Mouse (Mus musculus) 3134 (cell line): ENCODE measurements at regions not wholly inside any gene's neighbourhood (a gene's known extent, or its start where the extent isn't known, plus 50 kb on each side); places are given as distances from the start of the nearest gene placed in this dataset.

Experiments
- DNase-seq: peaks from one replicate; pipeline ENCODE4 v3.0.0-alpha.2; 2011; ENCODE audit warnings: low spot score; ENCODE audit not compliant: insufficient read length; ENCODE audit errors: extremely low read depth

DNA sequence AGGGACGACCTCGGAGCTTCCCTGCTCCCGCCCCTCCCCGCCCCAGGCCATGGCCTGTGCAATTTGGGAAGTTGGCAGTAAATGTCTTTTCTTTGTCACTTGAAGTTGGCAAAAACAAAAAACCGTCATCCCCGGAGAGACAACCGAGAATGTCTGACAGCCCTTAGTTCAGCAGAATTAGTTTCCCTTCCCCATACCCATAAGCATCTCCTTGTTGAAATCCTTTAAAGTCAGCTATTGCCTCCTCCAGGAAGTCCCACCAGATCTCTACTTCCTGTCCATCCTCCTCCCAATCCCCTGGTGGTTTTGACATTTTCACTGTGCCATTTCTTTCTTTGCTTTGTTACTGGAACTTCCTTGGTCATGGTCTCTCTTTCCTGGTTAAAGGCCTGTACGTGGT, 54.8 kb downstream of the Foxb1 start:
- no peak for DNase-seq

DNA sequence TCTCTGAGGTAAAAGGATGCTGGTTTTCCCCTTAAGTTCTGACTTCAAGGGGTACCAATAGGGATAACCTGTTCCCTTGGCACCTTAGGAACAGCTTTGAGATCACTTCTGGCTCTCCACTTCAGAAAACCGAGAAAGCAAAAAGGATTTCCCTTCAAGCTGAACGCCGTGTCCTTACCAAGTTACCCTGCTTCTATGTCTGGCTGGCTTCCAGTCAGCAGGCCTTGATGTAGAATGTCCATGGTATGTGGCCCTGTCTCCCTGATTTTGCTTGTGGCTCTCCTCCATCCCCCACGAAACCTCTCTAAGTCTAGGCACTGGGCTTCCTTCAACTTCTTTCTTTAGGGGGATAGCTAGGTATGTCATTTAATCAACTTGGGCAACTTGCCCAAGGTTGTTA, 55.7 kb downstream of the Foxb1 start:
- DNase-seq: no peak

DNA sequence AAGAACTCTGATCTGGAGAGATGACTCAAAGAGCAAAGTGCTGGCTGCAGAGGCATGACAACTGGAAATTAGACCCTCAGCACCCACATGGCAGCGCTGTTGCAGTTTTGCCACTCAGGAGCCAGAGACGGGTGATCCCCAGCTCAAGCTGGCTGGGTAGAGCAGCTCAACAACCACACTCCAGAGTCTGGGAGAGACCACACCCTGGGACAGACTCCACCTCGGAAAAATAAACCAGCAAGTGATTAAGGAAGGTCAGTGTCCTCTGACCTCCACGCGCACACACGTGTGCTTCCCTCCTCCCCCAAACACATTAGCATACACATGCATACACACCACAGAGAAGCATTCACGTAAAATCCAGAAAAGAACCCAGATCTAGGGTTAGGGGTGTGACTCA, 57.0 kb downstream of the Foxb1 start:
- DNase-seq: no peak

DNA sequence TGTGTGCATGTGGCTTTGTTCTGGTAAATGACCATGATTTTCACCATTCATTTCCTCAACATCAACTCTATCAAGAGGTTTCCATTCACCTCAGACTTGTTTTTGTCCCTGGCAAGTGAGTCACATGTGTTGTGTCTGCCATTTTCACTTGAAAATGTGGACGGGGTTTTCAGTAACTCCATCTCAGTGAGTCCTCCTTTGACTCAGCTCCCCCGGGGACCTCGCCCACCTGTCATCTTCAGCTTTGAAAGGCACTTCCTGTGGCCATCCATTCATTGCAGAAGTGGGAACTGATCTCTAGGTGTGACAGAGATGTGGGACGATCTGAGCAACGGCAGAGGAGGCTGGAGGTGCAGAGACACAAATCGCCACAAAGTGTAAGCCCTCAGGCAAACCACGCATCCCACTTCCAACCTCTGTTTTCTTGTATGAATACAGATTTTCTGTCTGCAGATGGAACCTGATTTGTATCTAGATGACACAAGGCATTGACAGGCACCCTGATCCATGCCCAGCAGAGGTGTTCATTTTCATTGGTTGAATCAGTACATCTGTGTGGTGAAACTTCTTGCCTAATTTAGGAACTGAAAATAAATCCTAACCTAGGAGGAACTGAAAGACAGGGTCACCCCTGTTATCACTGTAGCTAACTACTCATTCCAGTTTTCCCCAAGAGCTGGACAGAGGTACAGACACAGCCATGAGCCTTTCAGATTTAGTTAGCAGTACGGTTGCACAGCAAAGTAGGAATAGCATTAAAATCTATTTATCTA, 58.4 kb downstream of the Foxb1 start:
- no peak for DNase-seq

DNA sequence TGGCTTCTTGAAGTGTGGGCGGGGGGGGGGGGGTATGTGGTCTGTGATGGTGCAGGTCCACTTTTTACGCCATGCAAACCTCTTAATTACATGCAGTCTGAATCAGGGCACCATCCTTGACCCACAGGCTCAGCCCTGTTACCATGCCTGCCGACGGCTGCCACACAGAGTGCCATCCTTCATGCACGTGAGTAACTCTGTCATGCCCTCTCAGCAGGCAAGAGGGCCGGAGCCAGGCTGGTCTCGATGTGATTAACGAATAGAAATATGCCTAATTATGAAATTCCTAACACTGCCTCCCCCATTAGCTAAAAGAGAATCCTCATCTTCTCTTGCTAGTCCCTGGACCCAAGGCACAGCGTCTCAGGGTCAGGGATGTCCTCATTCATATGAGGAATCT, 60.0 kb downstream of the Foxb1 start:
- DNase-seq: no peak

DNA sequence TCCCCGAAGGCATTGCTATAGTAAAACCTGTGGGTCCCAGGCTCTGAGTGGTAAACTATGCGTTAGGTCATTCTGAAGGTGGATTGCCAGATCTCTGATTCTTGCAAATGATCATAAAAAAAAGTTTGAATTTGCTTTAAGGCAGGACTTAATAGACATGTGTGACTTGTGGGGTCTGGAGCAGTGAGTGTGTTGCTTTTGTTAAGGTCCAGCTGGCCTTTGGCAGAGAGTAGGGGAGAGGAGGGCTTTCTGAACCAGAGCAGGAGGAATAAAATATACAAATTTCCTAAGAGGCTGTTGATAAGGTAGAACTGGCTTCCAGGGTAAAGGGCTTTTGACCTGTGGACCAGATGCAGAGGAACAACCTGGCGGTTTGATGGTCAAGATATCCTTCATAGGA, 69.0 kb downstream of the Foxb1 start:
- no peak for DNase-seq

DNA sequence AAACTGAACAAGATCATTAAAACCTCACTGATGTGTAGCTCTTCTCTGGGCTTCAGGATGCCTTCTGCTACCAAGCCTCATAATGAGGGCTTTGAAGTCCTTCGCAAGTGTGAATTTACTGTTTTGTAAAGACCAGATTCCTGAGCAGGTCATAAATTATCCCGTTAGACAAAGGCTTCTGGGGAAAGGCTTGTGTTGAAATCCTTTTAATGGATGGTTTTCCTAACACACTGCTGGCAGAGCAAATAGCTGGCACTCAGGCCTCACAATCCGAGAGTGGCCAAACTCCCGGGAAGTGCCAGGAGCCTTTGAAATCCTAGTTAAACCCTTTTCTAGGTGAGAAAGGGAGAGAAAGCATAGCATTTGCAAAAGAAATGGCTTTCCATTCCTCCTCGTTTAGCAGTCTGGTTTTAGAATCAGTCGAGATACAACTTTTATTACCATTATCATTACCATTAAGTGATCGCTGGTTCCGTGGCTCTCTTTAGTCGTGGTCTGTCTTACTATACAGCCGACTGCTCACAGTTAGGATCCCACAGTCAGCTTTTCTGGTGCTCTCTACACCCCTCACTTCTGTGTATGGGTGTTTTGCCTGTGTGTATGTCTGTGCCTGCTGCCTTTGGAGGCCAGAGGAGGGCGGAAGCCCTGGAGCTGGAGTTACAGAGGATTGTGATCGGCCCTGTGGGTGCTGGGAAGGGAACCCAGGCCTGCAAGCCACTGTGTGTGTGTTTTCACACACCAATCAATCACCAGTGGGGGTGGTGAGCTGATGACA, 73.2 kb downstream of the Foxb1 start:
- no peak for DNase-seq

DNA sequence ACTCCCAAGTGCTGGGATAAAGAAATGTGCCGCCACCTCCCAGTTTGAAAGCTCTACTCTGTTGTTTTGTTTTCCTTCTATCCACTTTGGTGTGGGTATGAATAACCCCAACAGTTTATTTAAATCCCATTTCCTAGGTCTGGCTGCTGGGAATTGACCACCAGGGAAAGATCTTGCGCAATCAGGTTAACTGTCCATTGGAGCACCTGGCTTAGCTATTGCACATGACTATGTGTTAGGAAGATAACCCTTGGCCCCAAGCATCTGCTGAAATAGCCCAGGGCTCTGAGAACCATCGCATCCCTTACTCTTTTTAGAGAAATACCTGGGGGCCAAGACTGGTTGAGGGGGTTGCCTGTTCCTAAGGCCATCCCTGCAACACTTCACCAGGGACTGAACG, 74.0 kb downstream of the Foxb1 start:
- no peak for DNase-seq

DNA sequence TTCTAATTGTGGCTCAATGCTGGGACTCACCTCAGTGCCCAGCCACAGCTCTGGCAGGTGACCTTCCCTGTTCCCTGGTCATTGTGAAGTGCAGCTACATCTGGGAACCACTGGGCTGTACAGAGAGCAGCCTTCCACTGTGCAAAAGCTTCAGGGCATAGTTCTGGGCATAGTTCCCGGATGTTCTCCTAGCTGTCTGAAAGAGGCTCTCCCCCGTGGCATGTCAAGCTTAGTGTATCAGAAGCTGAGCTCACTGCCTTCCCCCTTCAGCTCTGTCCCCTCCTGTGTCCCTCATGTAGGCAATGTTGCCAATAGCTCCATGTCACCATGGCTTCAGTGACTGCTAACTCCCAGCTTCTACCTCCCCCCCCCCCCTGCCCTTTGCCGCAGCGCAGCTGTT, 75.1 kb downstream of the Foxb1 start:
- DNase-seq: no peak

DNA sequence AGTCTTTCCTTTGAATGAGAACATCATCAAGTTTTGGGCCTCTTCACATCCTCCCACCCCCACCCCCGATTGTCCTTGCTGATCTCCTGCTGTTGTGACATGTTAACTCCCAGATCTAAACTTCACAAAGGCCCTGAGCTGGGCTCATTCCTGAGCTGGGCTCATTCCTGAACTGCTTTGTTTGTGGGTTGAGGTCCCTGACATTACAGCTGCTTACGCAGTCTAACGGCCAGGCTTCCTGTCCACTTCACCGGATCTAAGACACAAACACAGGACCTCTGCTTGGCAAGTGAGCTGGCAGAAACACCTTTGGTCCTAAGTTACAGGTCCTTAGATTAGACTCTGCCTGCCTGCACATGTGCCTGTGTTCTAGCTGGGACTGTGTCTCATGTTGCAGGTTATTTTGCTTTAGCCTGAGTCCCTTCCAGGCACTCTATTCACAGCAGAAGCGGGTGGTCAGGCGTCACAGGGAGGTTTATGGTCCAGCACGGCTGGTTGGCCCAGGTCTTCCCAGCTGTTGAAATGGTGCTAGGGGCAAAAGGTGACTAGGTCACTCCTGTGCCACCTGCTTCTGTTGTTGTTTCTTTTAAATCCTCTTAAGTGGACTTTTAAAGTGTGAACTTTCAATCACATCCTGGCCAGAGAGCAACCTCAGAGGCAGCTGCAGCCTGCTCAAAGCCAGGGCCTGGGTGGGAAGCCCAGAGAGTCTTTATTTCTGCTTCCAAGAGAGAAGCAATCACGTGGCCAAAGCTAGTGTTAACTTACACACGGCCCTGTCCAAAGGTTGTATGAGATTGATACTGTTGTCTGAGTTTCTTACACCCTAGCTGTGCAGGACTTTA, 79.1 kb downstream of the Foxb1 start:
- no peak for DNase-seq

DNA sequence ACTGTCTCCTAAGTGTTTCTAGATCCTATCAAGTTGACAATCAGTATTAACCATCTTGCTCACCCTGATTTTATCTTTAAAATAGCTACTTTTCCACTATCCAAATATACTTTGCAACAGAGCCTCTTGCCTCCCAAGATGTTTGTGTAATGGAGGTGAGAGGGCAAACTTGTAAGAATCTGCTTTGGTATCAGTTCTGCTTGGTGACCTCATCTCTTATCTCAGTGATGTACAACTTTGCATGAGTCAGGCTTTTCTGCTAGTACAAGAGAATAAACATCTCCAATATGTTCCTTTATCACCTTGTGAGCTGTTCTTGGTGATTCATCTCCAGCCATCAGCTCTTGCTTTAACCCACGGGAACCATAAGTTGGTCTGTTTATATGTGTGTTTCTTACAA, 82.1 kb downstream of the Foxb1 start:
- DNase-seq: no peak

DNA sequence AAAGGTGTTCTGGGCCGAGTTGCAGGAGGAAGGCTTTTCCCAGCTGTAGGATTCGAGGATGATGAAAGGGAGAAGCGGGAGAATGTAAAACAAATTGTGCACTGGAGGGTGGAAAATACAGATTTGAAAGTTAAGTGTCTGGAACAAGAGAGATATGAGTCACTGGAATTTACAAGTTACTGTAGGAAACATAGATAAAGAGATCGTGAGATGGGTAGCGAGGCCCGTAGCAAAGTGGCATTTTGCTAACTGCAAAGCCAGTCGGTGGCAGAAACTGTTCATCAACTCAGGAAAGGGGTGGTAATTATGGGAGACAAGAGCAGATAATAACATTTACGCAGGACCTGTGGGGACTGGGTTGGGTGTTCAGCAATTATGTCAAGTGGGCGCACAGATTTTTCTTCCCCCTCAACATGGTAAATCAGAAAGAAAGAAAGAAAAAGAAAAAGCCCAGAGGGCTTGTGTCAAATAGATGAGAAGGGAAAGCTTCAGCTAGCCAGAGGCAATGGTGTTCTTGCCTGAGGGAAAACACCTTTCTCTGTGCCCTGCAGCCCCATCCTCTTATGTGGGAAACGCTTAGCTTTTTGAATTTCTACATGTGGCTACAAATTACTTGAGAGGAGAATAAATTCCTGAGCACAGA, 87.2 kb downstream of the Foxb1 start:
- DNase-seq: no peak

DNA sequence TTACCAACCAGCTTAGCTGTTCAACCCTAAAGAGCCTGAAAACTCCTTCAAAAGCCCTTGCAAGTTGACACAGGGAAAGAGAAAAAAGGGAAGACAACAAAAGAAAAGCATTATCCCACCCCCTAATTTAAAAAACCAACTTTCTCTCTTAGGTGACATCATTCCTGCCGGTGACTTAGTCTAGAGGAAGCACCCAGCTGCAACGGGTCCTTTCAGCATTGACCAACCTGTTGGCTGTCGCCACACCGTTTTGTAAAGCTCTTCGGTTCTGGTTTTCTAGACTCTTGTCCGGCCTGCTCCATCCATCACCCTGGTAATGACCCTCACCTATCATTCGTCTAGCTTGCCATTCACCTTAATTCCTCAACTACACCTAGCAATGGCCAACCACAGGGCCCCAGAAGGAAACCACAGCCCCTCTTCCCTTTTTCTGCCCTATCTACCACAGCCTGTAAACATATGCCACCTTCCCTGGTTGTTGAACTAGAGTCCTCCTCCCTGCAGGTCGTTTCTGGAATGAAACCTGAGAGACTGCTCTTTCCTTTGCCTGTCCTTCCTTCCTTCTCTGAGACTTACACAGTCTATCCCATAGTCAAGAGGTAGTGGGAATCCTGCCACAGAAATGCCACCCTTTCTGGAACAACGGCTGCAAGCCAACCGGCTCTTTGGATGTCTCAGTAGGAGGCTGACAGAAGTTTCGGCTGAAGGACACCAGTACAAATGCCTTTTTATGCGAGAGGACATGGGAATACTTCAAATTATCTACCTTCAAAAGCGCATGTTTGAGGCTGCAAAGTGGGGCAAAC, 87.9 kb downstream of the Foxb1 start:
- no peak for DNase-seq

DNA sequence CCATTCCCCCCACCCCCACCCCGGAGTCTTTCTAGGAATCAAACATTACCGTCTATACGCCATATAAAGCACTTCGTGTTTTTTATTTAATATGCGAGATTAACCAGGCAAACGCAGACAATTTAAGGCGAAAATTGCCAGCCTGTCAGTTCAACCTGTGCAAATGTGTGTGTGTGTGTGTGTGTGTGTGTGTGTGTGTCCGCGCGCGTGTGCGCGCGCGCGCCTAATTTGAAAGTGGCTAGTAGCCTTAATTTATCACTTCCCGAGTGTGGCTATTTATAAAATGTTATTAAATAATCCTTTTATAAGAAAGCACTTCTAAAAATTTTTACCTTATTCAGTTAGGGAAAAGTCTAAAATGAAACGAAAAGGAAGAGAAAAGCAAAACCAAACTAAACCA, 89.5 kb downstream of the Foxb1 start:
- DNase-seq: no peak

DNA sequence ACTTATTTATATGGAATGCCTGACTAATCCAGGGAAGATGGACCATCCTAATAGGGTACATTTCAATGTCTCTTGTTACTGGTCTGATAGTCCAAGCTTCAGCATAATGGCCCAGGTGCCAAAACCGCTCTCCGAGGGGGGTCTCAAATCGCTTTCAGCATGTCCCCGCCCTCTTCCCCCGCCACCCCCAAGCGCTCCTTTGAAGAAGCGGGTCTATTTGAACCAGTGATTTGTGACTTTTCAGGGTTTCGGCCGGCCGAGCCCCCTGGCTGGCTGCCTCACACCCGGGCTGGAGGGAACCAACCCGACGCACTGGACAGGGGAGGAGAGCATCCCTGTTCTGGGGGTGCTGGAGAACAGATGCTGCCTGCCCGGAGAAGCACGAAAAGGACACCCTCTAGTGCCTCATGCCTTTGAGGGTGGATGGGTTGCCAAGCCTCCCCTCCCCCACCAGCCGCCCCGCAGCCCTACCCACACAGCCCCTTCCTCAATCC, 90.1 kb downstream of the Foxb1 start:
- DNase-seq: peak; percentile 7

DNA sequence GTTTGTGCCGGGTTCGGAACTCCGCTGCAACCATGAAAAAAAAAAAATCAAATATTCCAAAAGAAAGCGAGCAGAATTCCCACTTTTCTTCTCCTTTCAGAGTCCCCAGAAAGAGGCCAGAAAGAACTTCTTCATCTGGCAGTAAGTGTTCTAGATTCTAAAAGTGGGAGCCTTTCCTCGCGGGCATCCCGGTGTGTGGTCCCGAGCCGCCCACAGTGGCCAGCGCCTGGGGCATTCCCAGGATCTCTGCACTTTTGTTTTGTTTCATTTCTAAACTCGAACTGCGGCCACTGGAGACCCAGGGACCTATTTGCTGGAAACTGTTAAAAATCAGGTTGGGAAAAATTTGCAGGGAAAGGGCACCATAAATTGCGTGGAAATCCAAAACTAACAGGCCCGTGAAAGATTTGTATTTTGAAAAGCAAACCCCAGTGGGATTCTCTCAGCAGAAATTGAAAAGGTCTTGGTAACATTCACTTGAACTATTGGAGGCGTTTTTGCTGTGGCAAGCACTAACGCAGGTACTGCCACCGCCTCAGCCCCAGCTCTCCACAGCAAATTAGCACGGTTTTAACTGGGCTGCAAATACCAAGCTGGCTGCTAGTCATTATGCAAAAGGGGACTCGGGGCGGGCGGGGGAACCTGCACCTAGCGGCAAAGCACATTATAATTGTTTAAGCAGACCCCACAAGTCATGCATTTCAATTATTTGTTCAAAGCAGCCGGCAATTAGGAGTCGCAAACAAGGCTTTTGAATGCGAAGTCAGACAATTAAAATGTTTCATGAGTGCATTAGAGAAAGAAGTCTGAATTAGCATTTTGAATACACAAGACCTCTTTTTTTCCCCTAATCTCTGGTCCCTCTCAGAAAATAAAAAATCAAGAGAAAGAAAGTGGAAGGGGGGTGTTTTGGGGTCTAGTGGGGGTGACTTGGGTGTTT, 90.9 kb downstream of the Foxb1 start:
- no peak for DNase-seq

DNA sequence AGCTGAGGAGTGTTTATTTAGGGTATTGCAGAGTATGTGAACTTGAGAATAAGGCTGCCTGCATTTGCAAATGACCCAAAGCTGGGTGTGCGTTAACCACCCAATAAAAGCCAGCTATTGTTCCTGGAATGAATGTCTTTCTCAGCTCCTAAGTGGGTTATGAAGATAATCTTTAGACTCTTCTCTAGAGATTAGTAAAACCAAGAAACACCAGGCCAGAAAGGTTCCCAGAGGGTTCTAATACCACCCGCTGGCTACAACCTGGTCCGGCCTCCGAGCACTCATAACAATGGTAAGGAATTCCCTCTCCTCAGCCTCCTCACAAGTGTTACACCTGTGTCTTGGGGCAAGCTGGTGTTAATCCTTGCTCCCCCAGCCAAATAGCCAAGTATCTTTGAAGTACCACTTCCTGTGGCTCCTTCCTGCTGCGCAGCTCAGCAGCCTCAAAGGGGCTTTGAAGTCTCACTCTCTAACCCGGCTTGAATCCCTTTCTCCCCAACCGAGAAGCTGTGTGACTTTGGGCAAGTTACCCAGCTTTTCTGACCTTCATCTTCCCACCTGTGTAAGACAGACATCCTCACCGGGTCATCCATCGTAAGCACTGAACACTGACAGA, 92.2 kb downstream of the Foxb1 start:
- no peak for DNase-seq

DNA sequence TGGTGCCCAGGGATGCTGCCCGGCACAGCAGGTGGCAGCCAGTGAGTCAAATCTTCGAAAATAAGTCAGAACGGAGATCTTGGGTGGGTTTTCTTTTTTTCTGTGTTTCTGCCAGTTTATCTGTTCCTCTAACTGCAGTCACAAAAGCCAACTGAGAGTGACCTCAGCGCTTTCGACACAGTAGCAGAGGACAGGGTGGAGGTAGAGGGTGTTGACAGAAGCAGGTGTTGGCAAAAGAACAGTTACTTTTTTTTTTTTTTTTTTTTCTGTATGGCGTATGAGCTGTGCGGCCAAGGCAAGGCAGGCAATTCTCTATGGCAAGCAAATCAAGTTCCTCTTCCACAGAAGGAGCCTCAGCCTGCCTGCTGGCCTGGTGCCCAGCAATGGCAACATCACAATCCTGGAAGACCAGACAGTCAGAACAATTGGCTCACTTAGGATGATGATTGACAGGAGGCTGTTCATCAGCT, 93.6 kb downstream of the Foxb1 start:
- no peak for DNase-seq
